Mouse (Mus musculus) left cerebral cortex, postnatal 25 days (tissue): ENCODE measurements around the gene Capn1. TPM values are rescaled to one million over a fixed set of nuclear protein-coding genes. Genes with fewer than 3 reads are reported as not detected.
A peak's percentile ranks its signal among the peaks of the same experiment; 100 is the strongest.

ENCODE experiments used
- DNase-seq, 2 experiments: peaks; one replicate each; pipeline ENCODE4 v3.0.0; 2022; ENCODE audit warnings: low spot score in 2 of 2, mixed read lengths in 1 of 2
- intact Hi-C: fragments of 180-260 bp; cut with DNase I; formaldehyde crosslinking; loops from one replicate; pipeline ENCODE4 v1.15.1; 2025
- total RNA-seq, 2 experiments: library from RNA; stranded (reverse); gene quantifications; 2 replicates each; pipeline ENCODE4 v1.2.3; 2021

Capn1 gene
- total RNA-seq, result 10 to 100 TPM; 17.5 to 18.5 TPM

GRCm38 (mm10) chr19:6015511-6016315 is at the start of gene Capn1:
Gene Capn1 (minus strand): TSS chr19:6015897.
- intact Hi-C loops, result loop anchor here (2.0 kb wide), 1 partner anchor 91 kb away; the partner anchor contains the start of gene Cdc42ep2
- peak; percentile 65 to 73 for DNase-seq

- no peak for DNase-seq
- intact Hi-C loops, result loop anchor here (5.0 kb wide), 1 partner anchor 274 kb away; no protein-coding TSS in a partner anchor
Observed at GRCm38 (mm10) chr19:6063081-6063480, 47.4 kb upstream of the Capn1 start.

- DNase-seq, result no peak
- intact Hi-C loops, result loop anchor here (5.0 kb wide), 1 partner anchor 275 kb away; no protein-coding TSS in a partner anchor
Observed at GRCm38 (mm10) chr19:6062418-6062817, 46.7 kb upstream of the Capn1 start.

GRCm38 (mm10) chr19:6061641-6062302 is 46.1 kb upstream of the Capn1 start:
- peak; percentile 44 to 53 for DNase-seq
- intact Hi-C loops, result loop anchor here (5.0 kb wide), 1 partner anchor 276 kb away; no protein-coding TSS in a partner anchor

- intact Hi-C loops, result loop anchor here (5.0 kb wide), 1 partner anchor 276 kb away; no protein-coding TSS in a partner anchor
- peak; percentile 95 to 98 for DNase-seq
Observed at GRCm38 (mm10) chr19:6061021-6061533, 45.4 kb upstream of the Capn1 start, which contains the start of gene Znhit2. Gene Znhit2 (plus strand): TSS chr19:6061192.

GRCm38 (mm10) chr19:6058966-6059365 is 43.3 kb upstream of the Capn1 start:
- no peak for DNase-seq
- intact Hi-C loops, result no loop called here

- intact Hi-C loops, result no loop called here
- DNase-seq, result no peak
Observed at GRCm38 (mm10) chr19:6058513-6058912, 42.8 kb upstream of the Capn1 start.

- peak; percentile 99 to 100 for DNase-seq
- intact Hi-C loops, result loop anchor here (1.0 to 2.0 kb wide), 2 partner anchors 10 to 27 kb away; partner anchors contain the start of genes Cdca5 and Zfpl1
Observed at GRCm38 (mm10) chr19:6057313-6058096, 41.8 kb upstream of the Capn1 start, which contains the start of the genes Mrpl49 and Fau. Gene Mrpl49 (minus strand): TSS chr19:6057785. Gene Fau (plus strand): TSS chr19:6057844.

GRCm38 (mm10) chr19:6056696-6057095 is 41.0 kb upstream of the Capn1 start:
- DNase-seq, result no peak

GRCm38 (mm10) chr19:6054296-6054695 is 38.6 kb upstream of the Capn1 start:
- no peak for DNase-seq
- intact Hi-C loops, result no loop called here

More at GRCm38 (mm10) chr19:6056696-6057095, 41.0 kb upstream of the Capn1 start:
- intact Hi-C loops, result loop anchor here (1.0 to 2.0 kb wide), 2 partner anchors 9 to 28 kb away; partner anchors contain the start of genes Cdca5 and Zfpl1

- intact Hi-C loops, result no loop called here
Observed at GRCm38 (mm10) chr19:6052516-6052915, 36.8 kb upstream of the Capn1 start.

GRCm38 (mm10) chr19:6048681-6049410 is 33.1 kb upstream of the Capn1 start:
- DNase-seq, result no peak
- intact Hi-C loops, result no loop called here

More at GRCm38 (mm10) chr19:6052516-6052915, 36.8 kb upstream of the Capn1 start:
- DNase-seq, result no peak

GRCm38 (mm10) chr19:6047899-6048166 is 32.1 kb upstream of the Capn1 start:
- DNase-seq, result no peak
- intact Hi-C loops, result loop anchor here (1.0 to 2.0 kb wide), 2 partner anchors 9 to 83 kb away; partner anchors contain the start of genes Fau, Mrpl49 and Pola2

GRCm38 (mm10) chr19:6047154-6047898 is 31.6 kb upstream of the Capn1 start:
- intact Hi-C loops, result loop anchor here (1.0 to 2.0 kb wide), 2 partner anchors 10 to 83 kb away; partner anchors contain the start of genes Fau, Mrpl49 and Pola2

GRCm38 (mm10) chr19:6046294-6047153 is 30.8 kb upstream of the Capn1 start, which contains the start of gene Syvn1:
Gene Syvn1 (plus strand): TSS chr19:6046576.
- peak; percentile 90 to 98 for DNase-seq
- intact Hi-C loops, result loop anchor here (1.0 to 2.0 kb wide), 2 partner anchors 11 to 82 kb away; partner anchors contain the start of genes Fau, Mrpl49 and Pola2

More at GRCm38 (mm10) chr19:6047154-6047898, 31.6 kb upstream of the Capn1 start:
- no peak for DNase-seq
